Mouse (Mus musculus) heart, adult 18-20 months (tissue): Measurements from ENCODE around the gene Soat2. TPM values are rescaled to one million over a fixed set of nuclear protein-coding genes. Genes with fewer than 3 reads are reported as not detected.

Experiments
- DNase-seq, 2 experiments: peaks; one replicate each; pipeline ENCODE4 v3.0.0; 2021 to 2022; ENCODE audit warnings: mixed read lengths in 1 of 2
- total RNA-seq, 2 experiments: library from RNA; stranded (reverse); gene quantifications; 2 replicates each; pipeline ENCODE4 v1.2.3; 2021

Soat2 gene
- total RNA-seq, 2 experiments from 2014 or later: not detected

DNA sequence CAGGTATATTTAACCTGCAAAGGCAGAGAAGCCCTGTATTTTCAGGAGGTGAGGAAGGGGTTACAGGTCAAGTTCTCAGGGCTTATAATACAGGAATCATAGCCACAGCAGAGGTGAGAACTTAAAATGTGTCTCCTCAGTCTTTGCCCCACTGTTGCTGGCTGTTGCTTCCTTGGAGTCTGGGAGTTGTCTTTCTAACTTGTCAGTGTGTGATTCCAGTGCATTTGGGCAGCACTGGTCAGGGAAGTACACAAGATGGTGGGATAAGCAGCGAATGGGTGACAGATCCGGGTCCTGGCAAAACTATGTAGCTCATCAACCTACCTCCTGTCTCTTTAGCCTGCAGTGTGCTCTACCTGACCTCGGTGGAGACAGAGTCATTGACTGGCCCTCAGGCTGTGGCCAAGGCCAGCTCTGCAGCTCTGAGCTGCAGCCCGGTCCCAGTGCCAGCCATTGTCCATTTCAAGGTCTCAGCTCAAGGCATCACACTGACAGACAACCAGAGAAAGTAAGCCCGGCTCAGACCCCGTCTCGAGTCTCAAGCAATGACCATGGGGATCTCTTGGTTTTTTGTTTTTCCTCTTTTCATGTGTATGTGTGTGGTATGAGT is 35.6 kb upstream of the Soat2 start:
- DNase-seq: peak in 1 of 2 experiments; percentile 9

- peak; percentile 36 to 38 for DNase-seq
Observed at GRCm38 (mm10) chr15:102115731-102116231, 34.5 kb upstream of the Soat2 start.

DNA sequence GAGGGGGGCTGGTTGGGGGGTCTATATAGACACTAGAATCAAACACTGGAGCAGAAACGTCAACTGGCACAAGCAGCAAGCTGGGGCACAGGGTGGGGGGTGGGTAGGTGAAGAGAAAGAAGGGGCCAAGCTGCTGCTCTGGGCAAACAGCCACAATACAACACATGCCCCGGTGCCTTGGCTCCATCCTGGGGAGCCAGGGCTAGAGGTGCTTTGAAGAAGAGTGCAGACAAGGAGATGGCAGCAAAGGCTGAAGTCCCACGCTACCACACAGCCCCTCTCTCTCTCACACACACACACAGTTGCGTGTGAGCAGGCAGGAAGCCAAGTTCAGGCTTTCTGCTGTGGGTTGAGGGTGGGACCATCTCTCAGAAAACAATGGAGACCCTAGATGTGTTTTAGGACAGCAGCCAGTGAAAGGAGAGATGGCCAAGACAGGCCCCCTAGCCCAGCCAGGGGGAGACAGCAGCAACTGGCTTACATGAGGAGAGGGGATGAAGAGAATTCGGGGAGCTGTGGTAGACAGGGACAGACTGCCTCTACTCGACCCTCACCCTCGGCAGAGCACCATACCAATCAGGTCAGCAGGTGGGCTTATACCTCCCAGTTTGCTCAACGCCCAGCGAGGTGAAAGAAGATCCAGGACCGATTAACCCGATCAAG is 33.4 kb upstream of the Soat2 start:
- DNase-seq: peak; percentile 38 to 45

- DNase-seq: peak; percentile 61 to 72
Observed at GRCm38 (mm10) chr15:102117461-102118443, 32.6 kb upstream of the Soat2 start.

DNA sequence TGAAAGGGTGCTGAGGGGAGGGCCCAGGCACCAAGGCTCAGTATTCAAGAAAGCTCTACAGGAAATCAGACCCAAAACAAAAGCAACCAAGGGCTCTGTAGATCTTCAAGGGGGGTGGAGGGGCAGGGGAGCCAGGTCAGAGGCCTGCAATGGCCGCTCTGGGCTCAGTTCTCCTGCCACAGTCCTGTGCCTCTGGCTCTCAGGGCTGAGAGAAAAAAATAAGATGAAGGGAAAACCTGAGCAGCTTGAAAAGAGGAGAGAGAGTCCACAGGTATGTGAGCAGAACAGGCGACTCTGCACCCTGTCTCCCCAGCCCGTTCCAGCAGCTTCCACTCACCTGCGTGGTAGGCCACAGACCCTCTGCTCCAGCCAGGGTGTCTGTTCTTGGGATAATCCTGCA is 31.7 kb upstream of the Soat2 start:
- no peak for DNase-seq

GRCm38 (mm10) chr15:102119121-102119830 is 31.1 kb upstream of the Soat2 start:
- DNase-seq: no peak

- DNase-seq: peak in 1 of 2 experiments; percentile 65
Observed at GRCm38 (mm10) chr15:102119831-102120170, 30.5 kb upstream of the Soat2 start.

DNA sequence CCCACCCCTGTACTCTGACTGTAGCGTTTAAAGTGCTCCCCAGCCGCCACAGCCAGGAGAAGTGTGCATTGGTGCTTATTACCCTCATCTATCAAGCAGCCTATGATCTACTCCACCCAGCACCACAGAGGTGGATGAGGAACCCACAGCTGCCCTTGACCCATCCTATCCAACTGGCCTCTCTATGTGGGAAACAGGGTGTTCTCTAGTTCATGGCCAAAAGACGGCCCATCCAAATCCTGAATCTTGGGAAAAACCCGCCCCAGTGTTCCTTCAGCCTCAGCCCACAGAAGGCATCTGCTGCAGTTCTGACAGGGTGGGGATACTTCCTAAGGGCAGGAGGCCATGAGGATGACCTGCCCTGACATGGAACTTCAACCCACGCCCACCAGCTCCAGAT is 29.8 kb upstream of the Soat2 start:
- DNase-seq: peak; percentile 70 to 84

GRCm38 (mm10) chr15:102126303-102126702 is 24.0 kb upstream of the Soat2 start:
- peak; percentile 75 to 86 for DNase-seq

- DNase-seq: no peak
Observed at GRCm38 (mm10) chr15:102133314-102133713, 17.0 kb upstream of the Soat2 start.

- no peak for DNase-seq
Observed at GRCm38 (mm10) chr15:102134709-102135108, 15.6 kb upstream of the Soat2 start.

GRCm38 (mm10) chr15:102135522-102136128 is 14.7 kb upstream of the Soat2 start:
- no peak for DNase-seq

GRCm38 (mm10) chr15:102136129-102136758 is 14.1 kb upstream of the Soat2 start, which contains the start of gene Spryd3:
Spryd3 (minus strand) TSS chr15:102136234.
- DNase-seq: peak; percentile 98 to 99

DNA sequence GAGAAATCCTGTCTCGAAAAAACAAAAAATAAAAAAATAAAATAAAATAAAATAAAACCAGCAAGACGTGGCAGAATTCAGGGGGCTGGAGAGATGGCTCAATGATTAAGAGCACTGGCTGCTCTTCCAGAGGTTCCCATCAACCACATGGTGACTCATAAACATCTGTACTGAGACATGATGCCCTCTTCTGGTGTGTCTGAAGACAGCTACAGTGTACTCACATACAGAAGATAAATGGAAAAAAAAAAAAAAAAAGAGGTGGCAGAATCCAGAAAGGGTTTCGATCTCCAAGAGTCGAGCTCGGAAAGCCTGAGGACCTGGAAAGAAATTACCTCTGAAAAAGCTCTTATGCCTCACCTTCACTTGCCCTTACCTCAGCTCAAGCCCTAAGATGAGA is 9.2 kb upstream of the Soat2 start:
- no peak for DNase-seq

- DNase-seq: peak; percentile 78 to 82
Observed at GRCm38 (mm10) chr15:102142914-102143912, 7.1 kb upstream of the Soat2 start.

DNA sequence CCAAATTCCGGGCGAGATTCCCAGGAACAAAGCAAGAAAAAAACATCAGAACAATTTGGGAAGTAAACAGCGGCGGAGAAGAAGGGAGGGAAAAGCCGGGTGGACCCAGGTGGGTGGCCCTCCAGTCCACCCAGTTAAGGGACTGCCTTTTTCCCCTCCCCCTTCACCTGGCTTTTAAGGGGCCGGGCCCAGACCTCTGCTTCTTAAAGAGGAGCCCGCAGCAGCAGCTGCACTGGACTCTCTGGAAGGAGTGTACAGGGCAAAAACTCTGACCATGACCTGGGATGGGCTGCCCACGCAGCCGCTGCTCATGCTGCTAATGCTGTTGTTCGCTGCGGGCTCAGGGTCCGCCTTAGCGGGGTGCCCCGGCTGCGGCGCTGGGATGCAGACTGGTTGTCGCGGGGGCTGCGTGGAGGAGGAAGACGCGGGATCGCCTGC is 6.0 kb upstream of the Soat2 start, which contains the start of gene Igfbp6:
Igfbp6 (plus strand) TSS at position 89 of the 438 bp plus-strand sequence.
- DNase-seq: peak; percentile 50 to 58

DNA sequence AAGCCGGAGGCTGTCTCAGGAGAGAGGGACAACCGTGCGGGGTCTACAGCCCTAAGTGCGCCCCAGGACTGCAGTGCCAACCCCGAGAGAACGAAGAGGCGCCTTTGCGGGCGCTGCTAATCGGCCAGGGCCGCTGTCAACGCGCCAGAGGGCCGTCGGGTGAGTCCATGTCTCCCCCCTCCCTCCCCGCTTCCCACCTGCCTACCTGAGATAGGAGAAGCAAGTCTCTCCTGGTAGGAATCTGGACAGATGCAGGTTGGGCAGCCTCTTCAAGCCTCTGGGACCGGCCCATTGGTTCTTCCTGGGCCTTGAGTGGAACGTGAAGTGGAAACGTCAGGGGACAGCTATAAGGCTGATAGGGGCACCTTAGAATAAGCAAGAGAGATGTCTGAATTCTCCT is 5.6 kb upstream of the Soat2 start:
- DNase-seq: no peak

DNA sequence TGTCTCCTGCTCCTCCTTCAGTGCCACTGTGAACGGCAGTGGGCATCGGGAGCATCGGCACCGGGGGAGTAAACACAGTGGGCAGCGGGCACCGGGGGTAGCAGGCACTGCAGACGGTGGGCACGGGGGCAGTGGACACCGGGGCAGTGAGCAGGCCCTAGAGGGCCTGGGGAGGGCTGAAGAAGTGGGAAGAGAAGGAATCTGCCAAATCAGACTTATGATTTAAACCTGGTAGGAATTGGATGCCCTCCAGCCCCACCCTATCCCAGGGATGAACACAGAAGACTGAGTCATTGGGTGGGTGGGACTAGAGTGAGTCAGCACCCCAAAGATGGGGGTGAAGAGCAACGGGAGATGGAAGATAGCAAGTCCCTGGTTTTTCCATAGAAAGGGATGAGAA is 5.0 kb upstream of the Soat2 start:
- DNase-seq: peak; percentile 50 to 68

DNA sequence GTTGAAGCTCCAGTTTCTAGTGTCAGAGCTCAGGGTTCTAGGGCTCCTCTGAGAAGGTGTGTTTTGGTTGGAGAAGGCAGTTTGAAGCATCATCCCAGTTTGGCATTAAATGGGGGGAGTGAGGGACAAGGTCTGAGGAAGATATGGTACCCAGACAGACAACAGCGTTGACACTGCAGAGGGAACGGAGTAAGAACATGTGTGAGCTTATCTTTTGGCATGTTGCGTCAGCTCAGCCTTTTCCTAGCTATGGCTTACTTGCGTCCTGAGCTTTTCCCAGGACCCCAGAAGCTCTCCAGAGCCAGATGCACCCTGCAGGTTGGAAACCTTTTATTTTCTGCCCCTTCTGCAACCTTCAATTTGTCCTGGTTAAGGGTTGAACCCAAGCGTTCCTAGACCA is 4.2 kb upstream of the Soat2 start:
- no peak for DNase-seq
